Mouse (Mus musculus) bone marrow macrophage, adult 2 months (primary cell): Measurements from ENCODE around the gene Adgb.

ENCODE experiments used
- CTCF ChIP-seq: IDR thresholded peaks from 2 replicates; pipeline ENCODE4 v1.5.1; 2012; ENCODE audit warnings: low read depth, mild to moderate bottlenecking, low read length, moderate library complexity
- POLR2A ChIP-seq: IDR thresholded peaks from 2 replicates; pipeline ENCODE4 v1.6.1; 2012; ENCODE audit warnings: mild to moderate bottlenecking, low read depth, low read length, borderline replicate concordance

- TF ChIP-seq CTCF (no peak), POLR2A (no peak)
These were observed at the start of gene Adgb for GRCm38 (mm10) chr10:10471961-10472610.
